8 mouse cellular contexts compared by ENCODE assay signal in genomic region chr17:47521551-47522258, GRCm38 (mm10). TPM values are rescaled to one million over a fixed set of nuclear protein-coding genes. Genes with fewer than 3 reads are reported as not detected.
DNase-seq lines count a peak whose midpoint lies in the region; ATAC-seq and TF ChIP-seq lines count a peak whose summit lies in the region.

No protein-coding gene starts in this region.

- peaks cover 19% of the 10 kb centered on the region for H3K4me1 ChIP-seq in bone marrow, adult 2 months (ENCODE audit: control insufficient read depth, insufficient read depth, low read length)
- peaks cover 10% of the 10 kb centered on the region; the same call in 1 of the 2 replicates for H3K4me1 ChIP-seq in forebrain, postnatal 0 days (ENCODE audit: insufficient read depth)
- H3K4me1 ChIP-seq in hindbrain, embryonic 16.5 days (ENCODE audit: control insufficient read depth, insufficient read depth, low read depth, low read length) = peaks cover 12% of the 10 kb centered on the region
- H3K4me1 ChIP-seq in liver, embryonic 11.5 days (replicated peaks; ENCODE audit: control insufficient read depth, insufficient read depth, low read length) = peaks cover 53% of the 10 kb centered on the region

- peak overlapping the region; percentile 95 for H3K27ac ChIP-seq in bone marrow, adult 2 months (ENCODE audit: control insufficient read depth, insufficient read depth, low read depth, low read length, poor library complexity)
- H3K27ac ChIP-seq in forebrain, postnatal 0 days (ENCODE audit: low read depth, low read length) = peak overlapping the region; percentile 81
- peak overlapping the region; percentile 62 for H3K27ac ChIP-seq in hindbrain, embryonic 16.5 days (ENCODE audit: low read depth, low read length)
- peak overlapping the region; percentile 92 for H3K27ac ChIP-seq in liver, embryonic 11.5 days (ENCODE audit: low read depth, low read length)

- no peaks in the 10 kb centered on the region for H3K36me3 ChIP-seq in forebrain, postnatal 0 days (ENCODE audit: insufficient read depth)
- H3K36me3 ChIP-seq in hindbrain, embryonic 16.5 days (ENCODE audit: control insufficient read depth, insufficient read depth, low read length) = no peaks in the 10 kb centered on the region
- H3K36me3 ChIP-seq in liver, embryonic 11.5 days (ENCODE audit: control insufficient read depth, insufficient read depth, low read length) = no peaks in the 10 kb centered on the region

- no peaks in the 10 kb centered on the region for H3K9me3 ChIP-seq in forebrain, postnatal 0 days (ENCODE audit: low read length)
- H3K9me3 ChIP-seq in hindbrain, embryonic 16.5 days (ENCODE audit: control insufficient read depth, low read length) = no peaks in the 10 kb centered on the region
- H3K9me3 ChIP-seq in liver, embryonic 11.5 days (ENCODE audit: control insufficient read depth, low read length) = no peaks in the 10 kb centered on the region

- peak; percentile 59 for TF ChIP-seq POLR2A in bone marrow, adult 2 months (IDR thresholded peaks at IDR 0.05; ENCODE audit: borderline replicate concordance, control insufficient read depth, low read depth, low read length)

- peak; percentile 70 for DNase-seq in adrenal gland, adult 2 months
- no peak for DNase-seq in adrenal gland, adult 18-20 months (ENCODE audit: low spot score in 2 of 2)
- DNase-seq in forebrain, postnatal 0 days = peak; percentile 55
- DNase-seq in liver, embryonic 11.5 days (ENCODE audit: low spot score) = peak; percentile 76
- DNase-seq in naive thymus-derived CD4-positive, alpha-beta T cell, adult 2 months (ENCODE audit: low read depth) = peak; percentile 91
- peak; percentile 72 for DNase-seq in testis, postnatal 10 days (ENCODE audit: low spot score)

- H3K4me3 ChIP-seq in bone marrow, adult 2 months (replicated peaks; ENCODE audit: control insufficient read depth, low read depth, low read length) = peak overlapping the region; percentile 7
- peak overlapping the region; percentile 17 for H3K4me3 ChIP-seq in forebrain, postnatal 0 days (ENCODE audit: low read depth, low read length)
- peak overlapping the region; percentile 18 for H3K4me3 ChIP-seq in hindbrain, embryonic 16.5 days (ENCODE audit: low read length)
- H3K4me3 ChIP-seq in liver, embryonic 11.5 days (ENCODE audit: low read depth, low read length) = peak overlapping the region; percentile 34

- 1% methylated on average over 17 of the region's 17 CpGs for WGBS in bone marrow, adult 2 months
- WGBS in forebrain, postnatal 0 days = 5% methylated on average over 17 of the region's 17 CpGs
- WGBS in hindbrain, embryonic 16.5 days = 5% methylated on average over 14 of the region's 17 CpGs
- 3% methylated on average over 17 of the region's 17 CpGs for WGBS in liver, embryonic 11.5 days

- TF ChIP-seq CTCF in bone marrow, adult 2 months (IDR thresholded peaks at IDR 0.05; ENCODE audit: control insufficient read depth, insufficient read depth, low read length) = no peak
- no peak for TF ChIP-seq CTCF in forebrain, postnatal 0 days (IDR thresholded peaks at IDR 0.05; ENCODE audit: low read depth)

- no peaks in the 10 kb centered on the region for H3K27me3 ChIP-seq in forebrain, postnatal 0 days (ENCODE audit: insufficient read depth, low read length)
- no peaks in the 10 kb centered on the region for H3K27me3 ChIP-seq in hindbrain, embryonic 16.5 days (replicated peaks; ENCODE audit: control insufficient read depth, insufficient read depth, low read length)
- no peaks in the 10 kb centered on the region for H3K27me3 ChIP-seq in liver, embryonic 11.5 days (replicated peaks; ENCODE audit: control insufficient read depth, insufficient read depth, low read length)

- H3K9ac ChIP-seq in forebrain, postnatal 0 days = peak overlapping the region; percentile 50
- peak overlapping the region; percentile 56 for H3K9ac ChIP-seq in hindbrain, embryonic 16.5 days (ENCODE audit: low read depth, low read length)
- peak overlapping the region; percentile 64 for H3K9ac ChIP-seq in liver, embryonic 11.5 days (ENCODE audit: low read depth, low read length)

- peak overlapping the region; percentile 42 for H3K4me2 ChIP-seq in forebrain, postnatal 0 days (ENCODE audit: low read depth)
- H3K4me2 ChIP-seq in hindbrain, embryonic 16.5 days (ENCODE audit: low read length) = peak overlapping the region; percentile 48
- peak overlapping the region; percentile 67 for H3K4me2 ChIP-seq in liver, embryonic 11.5 days

- peak; percentile 93 for ATAC-seq in forebrain, postnatal 0 days
- ATAC-seq in hindbrain, embryonic 16.5 days = peak; percentile 83
- ATAC-seq in liver, embryonic 11.5 days (replicated peaks; ENCODE audit: low FRiP score) = peak; percentile 90

RNA-seq across cellular contexts. Expression of gene Ccnd3, which starts 16.9 kb away (rescaled TPM):
- total RNA-seq in adrenal gland, adult 2 months (2021) = 100 to 1,000 TPM; 326 to 471 TPM
- 1,307 and 1,375 TPM in 2 replicates for polyA plus RNA-seq in adrenal gland, adult 2 months (2012; rRNA removed)
- 100 to 1,000 TPM; 328 to 506 TPM for total RNA-seq in adrenal gland, adult 18-20 months (2021)
- 356 and 417 TPM in 2 replicates for polyA plus RNA-seq in bone marrow, adult 2 months (2011; ENCODE audit: insufficient read depth, insufficient read length, low replicate concordance, missing spikeins)
- total RNA-seq in forebrain, postnatal 0 days (2014; rRNA removed) = 26.3 and 42.6 TPM in 2 replicates
- 54.0 and 59.6 TPM in 2 replicates for polyA plus RNA-seq in forebrain, postnatal 0 days (2015; fragmentation: Nextera tagmentation; extraction: Ambion mirVana)
- polyA plus RNA-seq in hindbrain, embryonic 16.5 days (2015; fragmentation: Nextera tagmentation; extraction: Ambion mirVana) = 81.7 and 99.9 TPM in 2 replicates
- 525 and 530 TPM in 2 replicates for polyA plus RNA-seq in liver, embryonic 11.5 days (2014; fragmentation: Nextera tagmentation; extraction: Ambion mirVana)

RNA-seq across cellular contexts. Expression of gene Taf8, which starts 19.6 kb away (rescaled TPM):
- total RNA-seq in adrenal gland, adult 2 months (2021) = 10 to 100 TPM; 19.5 to 19.8 TPM
- polyA plus RNA-seq in adrenal gland, adult 2 months (2012; rRNA removed) = 12.5 and 15.6 TPM in 2 replicates
- 10 to 100 TPM; 16.4 to 19.9 TPM for total RNA-seq in adrenal gland, adult 18-20 months (2021)
- polyA plus RNA-seq in bone marrow, adult 2 months (2011; ENCODE audit: insufficient read depth, insufficient read length, low replicate concordance, missing spikeins) = 15.6 and 32.2 TPM in 2 replicates
- 17.4 and 17.9 TPM in 2 replicates for total RNA-seq in forebrain, postnatal 0 days (2014; rRNA removed)
- 8.8 and 10.8 TPM in 2 replicates for polyA plus RNA-seq in forebrain, postnatal 0 days (2015; fragmentation: Nextera tagmentation; extraction: Ambion mirVana)
- polyA plus RNA-seq in hindbrain, embryonic 16.5 days (2015; fragmentation: Nextera tagmentation; extraction: Ambion mirVana) = 20.0 and 20.5 TPM in 2 replicates
- 20.7 and 21.3 TPM in 2 replicates for polyA plus RNA-seq in liver, embryonic 11.5 days (2014; fragmentation: Nextera tagmentation; extraction: Ambion mirVana)

Comparison
In these comparisons a context has a peak if more than half of its experiments do, and no peak if none do; other contexts are left out.
1. DNase-seq: peak in adrenal gland, adult 2 months (single experiment), forebrain, postnatal 0 days (single experiment), liver, embryonic 11.5 days (single experiment), naive thymus-derived CD4-positive, alpha-beta T cell, adult 2 months (single experiment) and testis, postnatal 10 days (single experiment); none in adrenal gland, adult 18-20 months (0 of 2).
2. Peak in every context shown above with its lines, with median percentiles within 50 percentile points of each other: H3K27ac ChIP-seq, H3K4me3 ChIP-seq, ATAC-seq, H3K4me2 ChIP-seq and H3K9ac ChIP-seq.